Mouse (Mus musculus) CH12.LX (cell line): ENCODE results near the gene Klk14.

Experiments
- CTCF ChIP-seq, 2 experiments: IDR thresholded peaks in 1 of 2; conservative IDR thresholded peaks in 1 of 2; 2 replicates each; pipeline ENCODE4 v1.5.1; 2011 to 2012; ENCODE audit warnings: low read depth in 2 of 2, low read length in 2 of 2, improper control_type of control experiment in 1 of 2, inconsistent platforms in 1 of 2, mild to moderate bottlenecking in 1 of 2, moderate library complexity in 1 of 2
- EP300 ChIP-seq: IDR thresholded peaks from 2 replicates; pipeline ENCODE4 v1.6.1; 2011; ENCODE audit warnings: low read length, improper control_type of control experiment
- MAX ChIP-seq: IDR thresholded peaks from 2 replicates; pipeline ENCODE4 v1.6.1; 2011; ENCODE audit warnings: low read length, improper control_type of control experiment
- POLR2A ChIP-seq: IDR thresholded peaks from 2 replicates; pipeline ENCODE4 v1.6.1; 2011; ENCODE audit warnings: low read depth, mild to moderate bottlenecking, improper control_type of control experiment, low read length
- SMC3 ChIP-seq: IDR thresholded peaks from 2 replicates; pipeline ENCODE4 v1.6.1; 2011; ENCODE audit warnings: low read depth, low read length, improper control_type of control experiment

DNA sequence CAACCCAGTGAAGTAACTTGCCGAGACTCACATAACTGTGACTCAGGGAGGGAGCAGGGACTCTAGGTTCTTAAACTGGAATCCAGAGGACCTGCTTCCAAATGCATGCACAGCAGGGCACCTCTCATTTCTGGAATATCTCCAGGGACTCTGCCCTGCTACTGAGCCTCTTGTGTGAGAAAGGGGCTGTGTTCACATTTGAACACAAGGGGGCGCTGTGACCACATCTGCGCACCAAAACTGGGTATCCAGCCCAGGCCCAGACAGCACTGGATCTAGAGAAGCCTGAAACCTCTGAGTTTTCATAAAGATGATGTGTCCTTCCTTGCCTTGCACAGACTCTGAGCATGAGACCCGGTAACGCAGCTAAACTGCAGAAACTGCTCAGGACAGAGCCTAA lies 9.3 kb upstream of the Klk14 start:
- TF ChIP-seq SMC3 (peak; percentile 61), POLR2A (no peak), EP300 (no peak), MAX (no peak), CTCF (conservative IDR thresholded peaks at IDR 0.05 in 1 of 2, IDR thresholded peaks at IDR 0.05 in 1 of 2; ENCODE audit: low read depth in 2 of 2, low read length in 2 of 2) (peak; percentile 43 to 80; a peak in 3 of 4 replicates)
